Mouse (Mus musculus) right cerebral cortex, postnatal 25 days (tissue): ENCODE data around the gene Scarf2.

ENCODE experiments used
- DNase-seq: peaks from one replicate; pipeline ENCODE4 v3.0.0; 2022

The Scarf2 gene

GRCm38 (mm10) chr16:17833321-17833680 is 36.2 kb downstream of the Scarf2 start:
- DNase-seq, result no peak

- DNase-seq, result peak; percentile 78
Measured at GRCm38 (mm10) chr16:17833681-17834399, 36.8 kb downstream of the Scarf2 start.

- no peak for DNase-seq
Measured at GRCm38 (mm10) chr16:17834543-17834942, 37.5 kb downstream of the Scarf2 start.

GRCm38 (mm10) chr16:17835481-17835880 is 38.4 kb downstream of the Scarf2 start:
- DNase-seq, result no peak

- DNase-seq, result no peak
Measured at GRCm38 (mm10) chr16:17838051-17838450, 41.0 kb downstream of the Scarf2 start, which contains the start of gene Car15. TSS of gene Car15 (minus strand) at chr16:17838364.

GRCm38 (mm10) chr16:17839976-17840375 is 42.9 kb downstream of the Scarf2 start:
- DNase-seq, result no peak

- no peak for DNase-seq
Measured at GRCm38 (mm10) chr16:17842437-17842836, 45.4 kb downstream of the Scarf2 start.

GRCm38 (mm10) chr16:17843701-17844365 is 46.8 kb downstream of the Scarf2 start:
- no peak for DNase-seq

- DNase-seq, result no peak
Measured at GRCm38 (mm10) chr16:17848431-17848830, 51.3 kb downstream of the Scarf2 start.

- no peak for DNase-seq
Measured at GRCm38 (mm10) chr16:17848928-17849327, 51.8 kb downstream of the Scarf2 start.

GRCm38 (mm10) chr16:17849486-17849885 is 52.4 kb downstream of the Scarf2 start:
- DNase-seq, result no peak

- no peak for DNase-seq
Measured at GRCm38 (mm10) chr16:17851331-17851730, 54.2 kb downstream of the Scarf2 start.

- DNase-seq, result no peak
Measured at GRCm38 (mm10) chr16:17851860-17852259, 54.8 kb downstream of the Scarf2 start.

- no peak for DNase-seq
Measured at GRCm38 (mm10) chr16:17853263-17853662, 56.2 kb downstream of the Scarf2 start.

GRCm38 (mm10) chr16:17857157-17857556 is 60.1 kb downstream of the Scarf2 start:
- no peak for DNase-seq
